Mouse (Mus musculus) spleen, adult 18-20 months (tissue): ENCODE data around the gene Ptpn3.
"Not testable (repeated sequence)": the region's sequence is repeated elsewhere in the genome, so short reads cannot be mapped to it uniquely, and the experiment has no call there.

Experiments
- DNase-seq, 2 experiments: peaks; one replicate each; pipeline ENCODE4 v3.0.0; 2022; ENCODE audit warnings: mixed read lengths in 2 of 2

Gene Ptpn3

GRCm38 (mm10) chr4:57299308-57299700 is 2.3 kb downstream of the Ptpn3 start:
- DNase-seq, result no peak

GRCm38 (mm10) chr4:57298181-57298580 is 3.5 kb downstream of the Ptpn3 start:
- no peak for DNase-seq

- DNase-seq, result peak; percentile 16 to 19
These were observed 6.5 kb downstream of the Ptpn3 start for GRCm38 (mm10) chr4:57294971-57295656.

- no peak for DNase-seq
These were observed 9.0 kb downstream of the Ptpn3 start for GRCm38 (mm10) chr4:57292670-57293069.

GRCm38 (mm10) chr4:57290049-57290448 is 11.6 kb downstream of the Ptpn3 start:
- DNase-seq, result no peak

GRCm38 (mm10) chr4:57287808-57288207 is 13.8 kb downstream of the Ptpn3 start:
- no peak for DNase-seq

- no peak for DNase-seq
These were observed 16.4 kb downstream of the Ptpn3 start for GRCm38 (mm10) chr4:57285251-57285650.

- DNase-seq, result no peak
These were observed 18.4 kb downstream of the Ptpn3 start for GRCm38 (mm10) chr4:57283189-57283588.

GRCm38 (mm10) chr4:57282630-57283029 is 19.0 kb downstream of the Ptpn3 start:
- no peak for DNase-seq

GRCm38 (mm10) chr4:57282179-57282578 is 19.5 kb downstream of the Ptpn3 start:
- no peak for DNase-seq

GRCm38 (mm10) chr4:57280888-57281287 is 20.7 kb downstream of the Ptpn3 start:
- no peak for DNase-seq

- no peak for DNase-seq
These were observed 22.4 kb downstream of the Ptpn3 start for GRCm38 (mm10) chr4:57279229-57279628.

GRCm38 (mm10) chr4:57278812-57279211 is 22.8 kb downstream of the Ptpn3 start:
- DNase-seq, result no peak

- no peak for DNase-seq
These were observed 24.0 kb downstream of the Ptpn3 start for GRCm38 (mm10) chr4:57277671-57278070.

- DNase-seq, result peak in 1 of 2 experiments; percentile 35
These were observed 26.4 kb downstream of the Ptpn3 start for GRCm38 (mm10) chr4:57275116-57275743.

GRCm38 (mm10) chr4:57273532-57274502 is 27.8 kb downstream of the Ptpn3 start:
- no peak for DNase-seq

GRCm38 (mm10) chr4:57270991-57271390 is 30.6 kb downstream of the Ptpn3 start:
- no peak for DNase-seq

- not testable (repeated sequence) for DNase-seq
These were observed 31.1 kb downstream of the Ptpn3 start for GRCm38 (mm10) chr4:57270489-57270888.

GRCm38 (mm10) chr4:57269344-57269743 is 32.3 kb downstream of the Ptpn3 start:
- DNase-seq, result no peak

- DNase-seq, result no peak
These were observed 33.3 kb downstream of the Ptpn3 start for GRCm38 (mm10) chr4:57268330-57268729.

- no peak for DNase-seq
These were observed 35.2 kb downstream of the Ptpn3 start for GRCm38 (mm10) chr4:57266389-57266788.

- no peak for DNase-seq
These were observed 37.9 kb downstream of the Ptpn3 start for GRCm38 (mm10) chr4:57263695-57264094.

GRCm38 (mm10) chr4:57263061-57263685 is 38.5 kb downstream of the Ptpn3 start:
- no peak for DNase-seq
